Mouse (Mus musculus) heart, adult 8-10 months (tissue): Measurements from ENCODE around the gene Tbc1d30. TPM values are rescaled to one million over a fixed set of nuclear protein-coding genes. Genes with fewer than 3 reads are reported as not detected.

Experiments used
- DNase-seq: peaks from one replicate; pipeline ENCODE4 v3.0.0; 2022; ENCODE audit warnings: low spot score
- total RNA-seq, 4 experiments: library from RNA; stranded (reverse); gene quantifications; 2 replicates each; pipeline ENCODE4 v1.2.4; 2022

Tbc1d30 gene
- total RNA-seq, 4 experiments from 2014 or later, result 1.6 to 3.4 (median 1.9) TPM

DNA sequence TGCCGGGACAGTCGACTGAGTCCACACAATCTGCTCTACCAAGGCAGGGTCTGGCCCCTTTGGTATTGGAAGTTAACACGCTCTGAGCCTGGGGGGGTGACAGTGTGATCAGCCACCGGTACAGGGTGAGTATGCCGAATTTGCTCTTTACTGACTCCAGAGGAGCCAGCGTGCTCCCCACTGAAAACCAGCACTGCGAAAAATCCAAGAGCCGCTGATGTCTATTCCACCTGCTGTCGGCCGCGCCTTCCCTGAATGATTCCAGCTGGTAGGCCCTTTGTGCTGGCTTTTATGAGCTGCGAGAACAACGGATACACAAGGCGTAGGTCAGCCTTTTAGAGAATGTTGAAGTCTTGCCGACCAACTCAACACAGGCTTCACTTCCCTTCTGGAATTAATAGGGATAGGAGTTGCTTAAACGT is 123.1 kb downstream of the Tbc1d30 start:
- DNase-seq, result no peak

DNA sequence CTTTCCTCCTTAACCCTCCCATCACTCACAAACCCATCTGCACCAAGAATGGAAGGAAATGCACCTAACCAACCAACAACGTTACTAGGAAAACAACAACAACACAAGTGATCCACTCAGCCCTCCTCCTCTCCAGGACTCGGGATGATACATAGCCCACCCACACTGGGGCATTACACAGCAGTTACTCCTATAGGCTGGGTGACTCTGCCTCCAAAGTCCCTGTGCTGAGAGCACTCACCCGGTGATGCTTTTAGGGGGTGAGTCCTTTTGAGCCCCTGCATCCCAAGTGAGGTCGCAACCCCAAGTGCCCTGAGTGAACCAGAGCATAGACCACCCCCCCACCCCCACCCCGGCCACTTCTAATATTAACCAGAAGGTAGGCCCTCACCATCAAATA is 123.7 kb downstream of the Tbc1d30 start:
- no peak for DNase-seq

DNA sequence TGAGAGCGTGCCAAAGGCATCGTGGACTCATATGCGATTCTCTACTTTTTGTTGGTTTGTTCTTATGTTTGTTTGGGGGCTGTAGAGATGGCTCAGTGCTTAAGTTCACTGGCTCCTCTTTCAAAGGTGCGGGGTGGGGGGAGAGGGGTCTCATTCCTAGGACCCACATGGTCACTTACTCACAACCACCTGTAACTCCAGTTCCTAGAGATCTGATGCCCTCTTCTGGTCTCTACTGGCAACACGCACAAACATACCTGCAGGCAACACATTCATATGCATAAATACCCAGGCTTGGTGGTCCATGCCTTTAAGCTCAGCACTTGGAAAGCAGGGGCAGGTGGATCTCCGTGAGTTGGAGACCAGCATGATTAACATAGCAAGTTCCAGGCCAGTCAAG is 125.4 kb downstream of the Tbc1d30 start:
- no peak for DNase-seq

DNA sequence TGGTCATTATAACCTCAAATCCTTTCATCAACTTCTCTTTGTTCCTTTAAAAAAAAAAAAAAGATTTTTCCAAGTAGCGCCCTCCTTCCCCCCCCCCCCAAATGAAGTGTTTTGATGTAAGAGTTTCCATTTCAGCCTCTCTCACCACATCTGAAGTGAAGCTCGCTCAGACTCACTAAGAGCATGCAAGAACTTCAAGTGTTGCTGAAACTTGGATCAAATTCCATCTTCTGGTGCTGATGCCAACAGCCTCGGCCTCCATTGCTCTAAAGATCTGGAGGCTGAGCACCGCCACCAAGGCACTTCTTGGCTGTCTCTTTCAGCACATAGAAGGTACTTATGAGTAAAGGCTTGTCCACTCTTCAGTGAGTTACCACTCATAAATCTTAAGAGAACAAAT is 128.2 kb downstream of the Tbc1d30 start:
- no peak for DNase-seq

DNA sequence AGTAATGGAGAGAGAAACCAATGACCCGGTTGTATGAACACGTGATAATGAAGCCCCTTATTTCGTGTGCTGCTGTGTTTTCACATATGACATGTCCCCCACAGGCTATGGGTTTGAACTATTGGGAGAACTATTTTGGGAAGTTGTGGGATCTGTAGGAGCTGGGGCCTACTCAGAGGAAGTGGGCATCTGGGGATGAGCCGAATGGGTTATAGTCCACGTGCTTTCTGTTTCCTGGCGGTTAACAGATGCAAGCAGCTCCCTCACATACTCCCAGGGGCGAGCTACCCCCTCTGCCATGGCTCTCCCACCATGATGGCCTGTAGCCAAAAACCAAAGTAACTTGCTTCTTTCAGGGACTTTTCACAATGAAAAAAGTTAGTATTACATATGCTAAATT is 132.5 kb downstream of the Tbc1d30 start:
- DNase-seq, result no peak

DNA sequence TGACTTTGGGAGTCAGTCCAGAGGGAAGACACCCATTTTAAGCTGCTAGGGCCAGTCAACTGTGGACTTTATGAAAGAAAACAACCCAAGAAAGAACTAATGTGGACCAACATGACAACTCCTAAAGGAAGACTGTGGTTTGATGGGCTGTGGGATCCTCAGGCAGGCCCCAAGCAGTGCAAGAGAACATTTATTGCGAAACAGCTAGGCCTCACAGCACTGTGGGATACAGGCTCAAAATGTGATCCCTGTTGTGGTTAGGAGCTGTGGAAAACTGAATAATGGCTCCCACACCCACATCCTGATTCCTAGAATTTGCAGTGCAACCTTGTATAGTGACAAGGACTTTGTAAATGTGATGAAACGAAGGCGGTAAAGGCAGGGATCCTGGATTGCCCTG is 134.3 kb downstream of the Tbc1d30 start:
- DNase-seq, result no peak

Other genes with a start within 250 kb of the Tbc1d30 start
- 10 to 100 TPM; 87.6 to 95.8 (median 92.4) TPM for gene Gns, start 13.8 kb upstream of the Tbc1d30 start, total RNA-seq
- 100 to 1,000 TPM; 131 to 151 (median 141) TPM for gene Rassf3, start 125.1 kb upstream of the Tbc1d30 start, total RNA-seq
- gene Tbk1, start 235.5 kb upstream of the Tbc1d30 start, total RNA-seq, result 10 to 100 TPM; 12.0 to 17.2 (median 16.2) TPM